Mouse (Mus musculus): ENCODE results near the gene Myo18b.

The Myo18b gene

GRCm38 (mm10) chr5:112877391-112878115 is 18.6 kb downstream of the Myo18b start:
- in situ Hi-C loops (cut with MboI; ENCODE audit: low sequenced_read_pairs) = no loop called here

- in situ Hi-C loops (cut with MboI; ENCODE audit: low sequenced_read_pairs) = no loop called here
These were observed 19.2 kb downstream of the Myo18b start for GRCm38 (mm10) chr5:112876846-112877390.

- in situ Hi-C loops (cut with MboI; ENCODE audit: low sequenced_read_pairs) = no loop called here
These were observed 23.2 kb downstream of the Myo18b start for GRCm38 (mm10) chr5:112872999-112873398.

GRCm38 (mm10) chr5:112870729-112871128 is 25.4 kb downstream of the Myo18b start:
- in situ Hi-C loops (cut with MboI; ENCODE audit: low sequenced_read_pairs) = no loop called here

GRCm38 (mm10) chr5:112868620-112869019 is 27.5 kb downstream of the Myo18b start:
- in situ Hi-C loops (cut with MboI; ENCODE audit: low sequenced_read_pairs) = no loop called here

- in situ Hi-C loops (cut with MboI; ENCODE audit: low sequenced_read_pairs) = no loop called here
These were observed 31.3 kb downstream of the Myo18b start for GRCm38 (mm10) chr5:112864719-112865367.

GRCm38 (mm10) chr5:112859379-112860035 is 36.7 kb downstream of the Myo18b start:
- in situ Hi-C loops (cut with MboI; ENCODE audit: low sequenced_read_pairs) = no loop called here

- in situ Hi-C loops (cut with MboI; ENCODE audit: low sequenced_read_pairs) = no loop called here
These were observed 43.0 kb downstream of the Myo18b start for GRCm38 (mm10) chr5:112853179-112853578.

- in situ Hi-C loops (cut with MboI; ENCODE audit: low sequenced_read_pairs) = no loop called here
These were observed 44.8 kb downstream of the Myo18b start for GRCm38 (mm10) chr5:112851389-112851788.

GRCm38 (mm10) chr5:112848586-112849280 is 47.4 kb downstream of the Myo18b start:
- in situ Hi-C loops (cut with MboI; ENCODE audit: low sequenced_read_pairs) = no loop called here

GRCm38 (mm10) chr5:112847985-112848542 is 48.1 kb downstream of the Myo18b start:
- in situ Hi-C loops (cut with MboI; ENCODE audit: low sequenced_read_pairs) = no loop called here

GRCm38 (mm10) chr5:112846146-112846545 is 50.0 kb downstream of the Myo18b start:
- in situ Hi-C loops (cut with MboI; ENCODE audit: low sequenced_read_pairs) = no loop called here

- in situ Hi-C loops (cut with MboI; ENCODE audit: low sequenced_read_pairs) = no loop called here
These were observed 51.7 kb downstream of the Myo18b start for GRCm38 (mm10) chr5:112844460-112844859.

GRCm38 (mm10) chr5:112843676-112844257 is 52.4 kb downstream of the Myo18b start:
- in situ Hi-C loops (cut with MboI; ENCODE audit: low sequenced_read_pairs) = no loop called here

GRCm38 (mm10) chr5:112842696-112843095 is 53.5 kb downstream of the Myo18b start:
- in situ Hi-C loops (cut with MboI; ENCODE audit: low sequenced_read_pairs) = no loop called here

- in situ Hi-C loops (cut with MboI; ENCODE audit: low sequenced_read_pairs) = no loop called here
These were observed 54.3 kb downstream of the Myo18b start for GRCm38 (mm10) chr5:112841850-112842249.

GRCm38 (mm10) chr5:112834896-112835295 is 61.3 kb downstream of the Myo18b start:
- in situ Hi-C loops (cut with MboI; ENCODE audit: low sequenced_read_pairs) = no loop called here

GRCm38 (mm10) chr5:112833866-112834265 is 62.3 kb downstream of the Myo18b start:
- in situ Hi-C loops (cut with MboI; ENCODE audit: low sequenced_read_pairs) = no loop called here

GRCm38 (mm10) chr5:112825091-112825794 is 70.9 kb downstream of the Myo18b start:
- in situ Hi-C loops (cut with MboI; ENCODE audit: low sequenced_read_pairs) = no loop called here

- in situ Hi-C loops (cut with MboI; ENCODE audit: low sequenced_read_pairs) = no loop called here
These were observed 71.8 kb downstream of the Myo18b start for GRCm38 (mm10) chr5:112824376-112824775.

Measured in CH12F3 (cell line).